In the genomic region with DNA sequence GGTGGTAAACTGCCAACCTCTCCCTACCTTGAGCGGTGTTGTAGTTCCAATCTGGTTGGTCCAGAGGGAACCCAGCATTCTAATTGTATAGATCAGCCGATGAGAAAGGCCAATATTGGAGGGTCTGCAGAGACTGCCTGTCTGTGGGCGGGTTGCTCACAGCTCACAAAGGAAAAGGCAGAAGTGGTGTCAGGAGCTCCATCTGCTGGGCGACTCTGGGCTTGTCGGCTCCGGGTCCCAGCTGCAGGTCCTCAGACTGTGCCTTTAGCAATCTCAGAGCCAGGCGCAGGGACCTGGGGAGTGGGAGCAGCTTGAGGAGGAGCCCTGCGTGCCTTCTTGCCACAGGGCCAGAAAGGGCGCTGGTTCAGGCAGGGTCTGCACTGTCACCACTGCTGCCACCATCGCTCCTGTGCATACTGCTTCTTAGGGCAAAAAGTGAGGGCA, we compare ENCODE assay signal across 10 mouse cellular contexts. TPM values are rescaled to one million over a fixed set of nuclear protein-coding genes. Genes with fewer than 3 reads are reported as not detected.
DNase-seq lines count a peak whose midpoint lies in the region; ATAC-seq and TF ChIP-seq lines count a peak whose summit lies in the region.
"Had no signal": no experiment of that assay in that cellular context is flagged by ENCODE, and none has a peak within 500 bp of the region (broad histone marks: within the 10 kb centered on the region; RNA-seq: fewer than 3 reads in every experiment).

No protein-coding gene starts in this region.

- no peak for TF ChIP-seq POLR2A in MEL (IDR thresholded peaks at IDR 0.05; ENCODE audit: control insufficient read depth in 1 of 2, insufficient read depth in 1 of 2, low read depth in 1 of 2, low read length in 2 of 2, poor library complexity in 1 of 2)
- TF ChIP-seq POLR2A in limb, embryonic 14.5 days (IDR thresholded peaks at IDR 0.05; ENCODE audit: borderline replicate concordance, extremely low read depth, insufficient read depth, insufficient read length) = no peak

- H3K9me3 ChIP-seq in intestine, embryonic 14.5 days (ENCODE audit: control insufficient read depth, low read length) = no peaks in the 10 kb centered on the region
- no peaks in the 10 kb centered on the region for H3K9me3 ChIP-seq in intestine, embryonic 16.5 days (ENCODE audit: control insufficient read depth, low read length)
- H3K9me3 ChIP-seq in MEL (replicated peaks; ENCODE audit: insufficient read depth, low read length) = no peaks in the 10 kb centered on the region
- no peaks in the 10 kb centered on the region for H3K9me3 ChIP-seq in hindbrain, embryonic 14.5 days (ENCODE audit: control insufficient read depth, low read length)
- no peaks in the 10 kb centered on the region for H3K9me3 ChIP-seq in limb, embryonic 14.5 days (ENCODE audit: control insufficient read depth, low read length)

- H3K36me3 ChIP-seq in intestine, embryonic 14.5 days (ENCODE audit: control insufficient read depth, insufficient read depth, low read length) = no peaks in the 10 kb centered on the region
- no peaks in the 10 kb centered on the region for H3K36me3 ChIP-seq in intestine, embryonic 16.5 days (ENCODE audit: control insufficient read depth, insufficient read depth, low read length)
- H3K36me3 ChIP-seq in MEL (ENCODE audit: control insufficient read depth in 1 of 2, insufficient read depth in 2 of 2, low read length in 2 of 2) = no peaks in the 10 kb centered on the region
- no peaks in the 10 kb centered on the region for H3K36me3 ChIP-seq in hindbrain, embryonic 14.5 days (replicated peaks; ENCODE audit: control insufficient read depth, insufficient read depth)
- no peaks in the 10 kb centered on the region for H3K36me3 ChIP-seq in limb, embryonic 14.5 days (ENCODE audit: control insufficient read depth, insufficient read depth, low read length)

- no peaks in the 10 kb centered on the region for H3K4me1 ChIP-seq in intestine, embryonic 14.5 days (replicated peaks; ENCODE audit: control insufficient read depth, insufficient read depth, low read length)
- no peaks in the 10 kb centered on the region for H3K4me1 ChIP-seq in intestine, embryonic 16.5 days (ENCODE audit: control insufficient read depth, insufficient read depth, low read length)
- peaks cover 0 to 3% of the 10 kb centered on the region in 2 experiments; a peak in 2 of 4 replicates for H3K4me1 ChIP-seq in MEL (ENCODE audit: control insufficient read depth in 1 of 2, insufficient read depth in 2 of 2, low read length in 2 of 2)
- H3K4me1 ChIP-seq in hindbrain, embryonic 14.5 days (replicated peaks; ENCODE audit: control insufficient read depth, insufficient read depth, low read length) = no peaks in the 10 kb centered on the region
- H3K4me1 ChIP-seq in limb, embryonic 14.5 days (ENCODE audit: control insufficient read depth, insufficient read depth, low read length) = no peaks in the 10 kb centered on the region

- no peak for TF ChIP-seq EP300 in MEL (IDR thresholded peaks at IDR 0.05; ENCODE audit: low read depth in 1 of 2, low read length in 2 of 2)

- WGBS in intestine, embryonic 14.5 days = 36% methylated on average over 10 of the region's 10 CpGs
- 36% methylated on average over 10 of the region's 10 CpGs for WGBS in intestine, embryonic 16.5 days
- WGBS in hindbrain, embryonic 14.5 days = 26% methylated on average over 10 of the region's 10 CpGs
- WGBS in limb, embryonic 14.5 days = 28% methylated on average over 10 of the region's 10 CpGs

- peak; percentile 55 for TF ChIP-seq RAD21 in MEL (IDR thresholded peaks at IDR 0.05; ENCODE audit: low read depth, low read length)

- no peak overlapping the region for H3K9ac ChIP-seq in intestine, embryonic 14.5 days (ENCODE audit: low read length)
- H3K9ac ChIP-seq in intestine, embryonic 16.5 days (ENCODE audit: low read depth, low read length) = no peak overlapping the region
- no peak overlapping the region for H3K9ac ChIP-seq in MEL (ENCODE audit: control insufficient read depth, low read depth, low read length, poor library complexity, severe bottlenecking)
- H3K9ac ChIP-seq in hindbrain, embryonic 14.5 days = peak overlapping the region; percentile 44; the same call in 1 of the 2 replicates
- H3K9ac ChIP-seq in limb, embryonic 14.5 days (ENCODE audit: low read depth, low read length, severe bottlenecking) = no peak overlapping the region

- peak in 2 of 3 experiments; percentile 56 to 61; a peak in 4 of 6 replicates for TF ChIP-seq CTCF in MEL (IDR thresholded peaks at IDR 0.05 in 2 of 3, conservative IDR thresholded peaks at IDR 0.05 in 1 of 3; ENCODE audit: control insufficient read depth in 1 of 3, insufficient read depth in 1 of 3, low read depth in 2 of 3, low read length in 3 of 3, poor library complexity in 1 of 3, severe bottlenecking in 1 of 3)

- no peak overlapping the region for H3K27ac ChIP-seq in intestine, embryonic 14.5 days (ENCODE audit: low read depth)
- H3K27ac ChIP-seq in intestine, embryonic 16.5 days (ENCODE audit: low read length) = no peak overlapping the region
- H3K27ac ChIP-seq in MEL (ENCODE audit: control insufficient read depth, low read depth, low read length) = no peak overlapping the region
- no peak overlapping the region for H3K27ac ChIP-seq in hindbrain, embryonic 14.5 days
- H3K27ac ChIP-seq in limb, embryonic 14.5 days (replicated peaks; ENCODE audit: low read depth, low read length) = no peak overlapping the region

- H3K4me2 ChIP-seq in intestine, embryonic 14.5 days (ENCODE audit: low read length) = no peak overlapping the region
- H3K4me2 ChIP-seq in intestine, embryonic 16.5 days (ENCODE audit: low read depth, low read length) = no peak overlapping the region
- peak overlapping the region; percentile 23 for H3K4me2 ChIP-seq in hindbrain, embryonic 14.5 days (replicated peaks)
- no peak overlapping the region for H3K4me2 ChIP-seq in limb, embryonic 14.5 days (replicated peaks; ENCODE audit: low read depth, low read length, severe bottlenecking)

- no peaks in the 10 kb centered on the region for H3K79me2 ChIP-seq in MEL (ENCODE audit: control insufficient read depth, insufficient read depth, low read length, poor library complexity)

- no peaks in the 10 kb centered on the region for H3K27me3 ChIP-seq in intestine, embryonic 14.5 days (replicated peaks; ENCODE audit: control insufficient read depth, insufficient read depth, low read length)
- H3K27me3 ChIP-seq in intestine, embryonic 16.5 days (replicated peaks; ENCODE audit: control insufficient read depth, insufficient read depth, low read length) = no peaks in the 10 kb centered on the region
- H3K27me3 ChIP-seq in MEL (ENCODE audit: control insufficient read depth in 1 of 2, insufficient read depth in 2 of 2, low read length in 2 of 2) = no peaks in the 10 kb centered on the region
- no peaks in the 10 kb centered on the region for H3K27me3 ChIP-seq in hindbrain, embryonic 14.5 days (ENCODE audit: control insufficient read depth, insufficient read depth, low read length)
- H3K27me3 ChIP-seq in limb, embryonic 14.5 days (ENCODE audit: control insufficient read depth, insufficient read depth, low read length) = no peaks in the 10 kb centered on the region

- peak; percentile 80 for DNase-seq in intestine, embryonic 14.5 days (ENCODE audit: low spot score)
- DNase-seq in MEL (ENCODE audit: low read depth, low spot score) = peak; percentile 30
- peak; percentile 78 for DNase-seq in embryo, embryonic 10 days (ENCODE audit: low spot score)
- DNase-seq in hindbrain, embryonic 14.5 days (ENCODE audit: low spot score) = peak; percentile 74
- DNase-seq in limb, embryonic 14.5 days (ENCODE audit: low spot score) = peak; percentile 58
- DNase-seq in right cerebral cortex, postnatal 25 days = peak; percentile 27

- 0 out of 2 replicates have a peak, but pooled peaks have one; percentile 36 for ATAC-seq in intestine, embryonic 14.5 days (replicated peaks; ENCODE audit: low FRiP score, low TSS enrichment, low read depth)
- ATAC-seq in intestine, embryonic 16.5 days = no peak
- ATAC-seq in hindbrain, embryonic 14.5 days (ENCODE audit: low FRiP score) = peak; percentile 69; the same call in 1 of the 2 replicates
- no peak for ATAC-seq in limb, embryonic 14.5 days (ENCODE audit: low FRiP score, low read depth)
- ATAC-seq in frontal cortex, adult (ENCODE audit: low TSS enrichment) = no peak

- no peak overlapping the region for H3K4me3 ChIP-seq in intestine, embryonic 14.5 days (ENCODE audit: low read depth, low read length)
- H3K4me3 ChIP-seq in intestine, embryonic 16.5 days (ENCODE audit: low read length) = no peak overlapping the region
- H3K4me3 ChIP-seq in MEL (ENCODE audit: control insufficient read depth in 1 of 2, insufficient read depth in 1 of 2, low read depth in 2 of 2, low read length in 2 of 2) = no peak overlapping the region
- H3K4me3 ChIP-seq in hindbrain, embryonic 14.5 days (replicated peaks; ENCODE audit: low read length) = no peak overlapping the region
- no peak overlapping the region for H3K4me3 ChIP-seq in limb, embryonic 14.5 days (replicated peaks; ENCODE audit: low read length)

RNA-seq across cellular contexts. Expression of gene Gm32802, which starts 7.6 kb away (rescaled TPM):
- not detected in 2 replicates for polyA plus RNA-seq in intestine, embryonic 14.5 days (2014; fragmentation: Nextera tagmentation; extraction: Ambion mirVana)
- not detected in 2 replicates for polyA plus RNA-seq in intestine, embryonic 16.5 days (2015; fragmentation: Nextera tagmentation; extraction: Ambion mirVana)
- 0.12 TPM in 1 of 2 replicates, not detected in the other for total RNA-seq in MEL (2012; rRNA removed)
- polyA plus RNA-seq in MEL (2012; ENCODE audit: insufficient read depth in 1 of 2, insufficient read length in 2 of 2, low read depth in 1 of 2, low replicate concordance in 2 of 2, missing spikeins in 1 of 2) = under 1 TPM in 1 of 2 experiments, not detected in 1; 0.04 TPM
- 0.23 and 0.43 TPM in 2 replicates for polyA plus RNA-seq in hindbrain, embryonic 14.5 days (2014; fragmentation: Nextera tagmentation; extraction: Ambion mirVana)
- polyA plus RNA-seq in limb, embryonic 14.5 days (2012; rRNA removed) = 0.03 TPM in 1 of 2 replicates, not detected in the other
- polyA plus RNA-seq in limb, embryonic 14.5 days (2014; fragmentation: Nextera tagmentation; extraction: Ambion mirVana) = not detected in 2 replicates

RNA-seq across cellular contexts. Expression of gene Gm32717, which starts 10.3 kb away (rescaled TPM):
- polyA plus RNA-seq in intestine, embryonic 14.5 days (2014; fragmentation: Nextera tagmentation; extraction: Ambion mirVana) = not detected in 2 replicates
- polyA plus RNA-seq in intestine, embryonic 16.5 days (2015; fragmentation: Nextera tagmentation; extraction: Ambion mirVana) = not detected in 2 replicates
- total RNA-seq in MEL (2012; rRNA removed) = 0.12 TPM in 1 of 2 replicates, not detected in the other
- polyA plus RNA-seq in MEL (2012; ENCODE audit: insufficient read depth in 1 of 2, insufficient read length in 2 of 2, low read depth in 1 of 2, low replicate concordance in 2 of 2, missing spikeins in 1 of 2) = under 1 TPM in 1 of 2 experiments, not detected in 1; 0.04 TPM
- polyA plus RNA-seq in hindbrain, embryonic 14.5 days (2014; fragmentation: Nextera tagmentation; extraction: Ambion mirVana) = 0.23 and 0.43 TPM in 2 replicates
- 0.03 TPM in 1 of 2 replicates, not detected in the other for polyA plus RNA-seq in limb, embryonic 14.5 days (2012; rRNA removed)
- not detected in 2 replicates for polyA plus RNA-seq in limb, embryonic 14.5 days (2014; fragmentation: Nextera tagmentation; extraction: Ambion mirVana)

RNA-seq across cellular contexts. Expression of gene Iltifb, which starts 44.0 kb away (rescaled TPM):
- polyA plus RNA-seq in intestine, embryonic 14.5 days (2014; fragmentation: Nextera tagmentation; extraction: Ambion mirVana) = not detected in 2 replicates
- polyA plus RNA-seq in intestine, embryonic 16.5 days (2015; fragmentation: Nextera tagmentation; extraction: Ambion mirVana) = not detected in 2 replicates
- total RNA-seq in MEL (2012; rRNA removed) = not detected in 2 replicates
- not detected for polyA plus RNA-seq in MEL (2012; ENCODE audit: insufficient read depth in 1 of 2, insufficient read length in 2 of 2, low read depth in 1 of 2, low replicate concordance in 2 of 2, missing spikeins in 1 of 2)
- not detected in 2 replicates for polyA plus RNA-seq in hindbrain, embryonic 14.5 days (2014; fragmentation: Nextera tagmentation; extraction: Ambion mirVana)
- polyA plus RNA-seq in limb, embryonic 14.5 days (2012; rRNA removed) = not detected in 2 replicates
- polyA plus RNA-seq in limb, embryonic 14.5 days (2014; fragmentation: Nextera tagmentation; extraction: Ambion mirVana) = not detected in 2 replicates
- total RNA-seq: adrenal gland, postnatal 4 days; heart, postnatal 14 days had no signal

RNA-seq across cellular contexts. Expression of gene Il22, which starts 46.1 kb away (rescaled TPM):
- polyA plus RNA-seq in intestine, embryonic 14.5 days (2014; fragmentation: Nextera tagmentation; extraction: Ambion mirVana) = not detected in 2 replicates
- polyA plus RNA-seq in intestine, embryonic 16.5 days (2015; fragmentation: Nextera tagmentation; extraction: Ambion mirVana) = not detected in 2 replicates
- not detected in 2 replicates for total RNA-seq in MEL (2012; rRNA removed)
- polyA plus RNA-seq in MEL (2012; ENCODE audit: insufficient read depth in 1 of 2, insufficient read length in 2 of 2, low read depth in 1 of 2, low replicate concordance in 2 of 2, missing spikeins in 1 of 2) = not detected
- not detected in 2 replicates for polyA plus RNA-seq in hindbrain, embryonic 14.5 days (2014; fragmentation: Nextera tagmentation; extraction: Ambion mirVana)
- not detected in 2 replicates for polyA plus RNA-seq in limb, embryonic 14.5 days (2012; rRNA removed)
- polyA plus RNA-seq in limb, embryonic 14.5 days (2014; fragmentation: Nextera tagmentation; extraction: Ambion mirVana) = not detected in 2 replicates
- total RNA-seq: adrenal gland, postnatal 4 days; heart, postnatal 14 days had no signal

Comparison
In these comparisons a context has a peak if more than half of its experiments do, and no peak if none do; other contexts are left out.
1. ATAC-seq: peak in intestine, embryonic 14.5 days (single experiment) and hindbrain, embryonic 14.5 days (single experiment); none in intestine, embryonic 16.5 days (single experiment), limb, embryonic 14.5 days (single experiment) and frontal cortex, adult (single experiment).
2. DNase-seq: peak in every context shown above with its lines; median percentile 80 in intestine, embryonic 14.5 days; 78 in embryo, embryonic 10 days; 74 in hindbrain, embryonic 14.5 days; 58 in limb, embryonic 14.5 days; 30 in MEL; 27 in right cerebral cortex, postnatal 25 days.